Mouse (Mus musculus): ENCODE measurements around the gene 1500009C09Rik.
"Not testable (repeated sequence)": the region's sequence is repeated elsewhere in the genome, so short reads cannot be mapped to it uniquely, and the experiment has no call there.

1500009C09Rik gene

GRCm38 (mm10) chr15:82218778-82219666 lies 33.2 kb upstream of the 1500009C09Rik start:
- no peak for DNase-seq (ENCODE audit: low spot score)

- no peak for DNase-seq (ENCODE audit: low spot score)
These were observed 32.1 kb upstream of the 1500009C09Rik start for GRCm38 (mm10) chr15:82220003-82220675.

- DNase-seq (ENCODE audit: low spot score) = no peak
These were observed 30.9 kb upstream of the 1500009C09Rik start for GRCm38 (mm10) chr15:82221104-82221860.

GRCm38 (mm10) chr15:82223251-82223650 lies 28.9 kb upstream of the 1500009C09Rik start:
- no peak for DNase-seq (ENCODE audit: low spot score)

- DNase-seq (ENCODE audit: low spot score) = no peak
These were observed 28.3 kb upstream of the 1500009C09Rik start, which contains the start of gene Tnfrsf13c for GRCm38 (mm10) chr15:82223657-82224601. TSS of gene Tnfrsf13c (minus strand) at chr15:82224369.

- DNase-seq (ENCODE audit: low spot score) = no peak
These were observed 27.5 kb upstream of the 1500009C09Rik start for GRCm38 (mm10) chr15:82224602-82225215.

GRCm38 (mm10) chr15:82225769-82226168 lies 26.4 kb upstream of the 1500009C09Rik start:
- no peak for DNase-seq (ENCODE audit: low spot score)

- no peak for DNase-seq (ENCODE audit: low spot score)
These were observed 22.6 kb upstream of the 1500009C09Rik start for GRCm38 (mm10) chr15:82229542-82230045.

GRCm38 (mm10) chr15:82230098-82230611 lies 22.0 kb upstream of the 1500009C09Rik start:
- DNase-seq (ENCODE audit: low spot score) = no peak

GRCm38 (mm10) chr15:82231100-82231499 lies 21.1 kb upstream of the 1500009C09Rik start:
- DNase-seq (ENCODE audit: low spot score) = no peak

GRCm38 (mm10) chr15:82231591-82232378 lies 20.4 kb upstream of the 1500009C09Rik start:
- no peak for DNase-seq (ENCODE audit: low spot score)

GRCm38 (mm10) chr15:82232651-82233050 lies 19.5 kb upstream of the 1500009C09Rik start:
- DNase-seq (ENCODE audit: low spot score) = no peak

- DNase-seq (ENCODE audit: low spot score) = no peak
These were observed 16.5 kb upstream of the 1500009C09Rik start for GRCm38 (mm10) chr15:82235661-82236060.

GRCm38 (mm10) chr15:82236565-82236964 lies 15.6 kb upstream of the 1500009C09Rik start:
- peak; percentile 83 for DNase-seq (ENCODE audit: low spot score)

GRCm38 (mm10) chr15:82243311-82243710 lies 8.9 kb upstream of the 1500009C09Rik start:
- no peak for DNase-seq (ENCODE audit: low spot score)

GRCm38 (mm10) chr15:82243742-82244114 lies 8.5 kb upstream of the 1500009C09Rik start:
- DNase-seq (ENCODE audit: low spot score) = no peak

GRCm38 (mm10) chr15:82244115-82244804 lies 7.9 kb upstream of the 1500009C09Rik start, which contains the start of gene Cenpm:
TSS of gene Cenpm (minus strand) at chr15:82244748.
- DNase-seq (ENCODE audit: low spot score) = peak; percentile 91

GRCm38 (mm10) chr15:82244805-82245161 lies 7.4 kb upstream of the 1500009C09Rik start:
- DNase-seq (ENCODE audit: low spot score) = not testable (repeated sequence)
